Mouse (Mus musculus) cerebellum, postnatal 36 days (tissue): ENCODE data around the gene Gnaq.
A peak's percentile ranks its signal among the peaks of the same experiment; 100 is the strongest.
"Not testable (repeated sequence)": the region's sequence is repeated elsewhere in the genome, so short reads cannot be mapped to it uniquely, and the experiment has no call there.

Experiments used
- DNase-seq, 2 experiments: peaks; one replicate each; pipeline ENCODE4 v3.0.0; 2021 to 2022; ENCODE audit warnings: mixed read lengths in 2 of 2

Gnaq gene

GRCm38 (mm10) chr19:16261631-16262030, 129.0 kb downstream of the Gnaq start:
- no peak for DNase-seq

- no peak for DNase-seq
Observed at GRCm38 (mm10) chr19:16262340-16262739, 129.7 kb downstream of the Gnaq start.

GRCm38 (mm10) chr19:16267362-16267761, 134.7 kb downstream of the Gnaq start:
- not testable (repeated sequence) for DNase-seq

GRCm38 (mm10) chr19:16270236-16270635, 137.6 kb downstream of the Gnaq start:
- no peak for DNase-seq

- DNase-seq = peak in 1 of 2 experiments; percentile 20
Observed at GRCm38 (mm10) chr19:16271002-16271401, 138.4 kb downstream of the Gnaq start.

GRCm38 (mm10) chr19:16273021-16273420, 140.4 kb downstream of the Gnaq start:
- no peak for DNase-seq

GRCm38 (mm10) chr19:16280231-16280630, 147.6 kb downstream of the Gnaq start:
- DNase-seq = no peak

GRCm38 (mm10) chr19:16285051-16286028, 152.7 kb downstream of the Gnaq start:
- peak; percentile 55 to 68 for DNase-seq

- no peak for DNase-seq
Observed at GRCm38 (mm10) chr19:16286451-16287175, 154.0 kb downstream of the Gnaq start.

GRCm38 (mm10) chr19:16287307-16287706, 154.7 kb downstream of the Gnaq start:
- peak in 1 of 2 experiments; percentile 14 for DNase-seq

GRCm38 (mm10) chr19:16287971-16288370, 155.3 kb downstream of the Gnaq start:
- DNase-seq = peak; percentile 68 to 72

GRCm38 (mm10) chr19:16291088-16291487, 158.5 kb downstream of the Gnaq start:
- DNase-seq = no peak

- DNase-seq = no peak
Observed at GRCm38 (mm10) chr19:16292056-16292608, 159.5 kb downstream of the Gnaq start.

GRCm38 (mm10) chr19:16292978-16293377, 160.3 kb downstream of the Gnaq start:
- DNase-seq = no peak

GRCm38 (mm10) chr19:16300413-16300812, 167.8 kb downstream of the Gnaq start:
- DNase-seq = no peak

- no peak for DNase-seq
Observed at GRCm38 (mm10) chr19:16301336-16301735, 168.7 kb downstream of the Gnaq start.

GRCm38 (mm10) chr19:16309031-16309430, 176.4 kb downstream of the Gnaq start:
- DNase-seq = no peak

- peak; percentile 49 to 59 for DNase-seq
Observed at GRCm38 (mm10) chr19:16314295-16314821, 181.7 kb downstream of the Gnaq start.

GRCm38 (mm10) chr19:16315525-16315924, 182.9 kb downstream of the Gnaq start:
- no peak for DNase-seq

GRCm38 (mm10) chr19:16318128-16318811, 185.6 kb downstream of the Gnaq start:
- no peak for DNase-seq

GRCm38 (mm10) chr19:16319986-16320385, 187.4 kb downstream of the Gnaq start:
- no peak for DNase-seq

- no peak for DNase-seq
Observed at GRCm38 (mm10) chr19:16322986-16323385, 190.4 kb downstream of the Gnaq start.
